Mouse (Mus musculus): Measurements from ENCODE around the gene Foxi1. TPM values are rescaled to one million over a fixed set of nuclear protein-coding genes. Genes with fewer than 3 reads are reported as not detected.

Gene Foxi1
- not detected in 2 replicates for polyA plus RNA-seq (2015; fragmentation: Nextera tagmentation; extraction: Ambion mirVana)

GRCm38 (mm10) chr11:34207989-34208388 lies at the start of gene Foxi1:
TSS of gene Foxi1 (minus strand) at chr11:34208089.
- H3K36me3 ChIP-seq (ENCODE audit: insufficient read depth, low read length): no peaks in the 10 kb centered on the region
- no peaks in the 10 kb centered on the region for H3K4me1 ChIP-seq (ENCODE audit: insufficient read depth, low read depth, low read length)
- WGBS: 72% methylated on average over 10 of the region's 10 CpGs
- H3K4me3 ChIP-seq (ENCODE audit: low read depth, low read length): no peak within 1 kb of the TSS
- H3K27ac ChIP-seq (ENCODE audit: low read length): no peak within 1 kb of the TSS
- DNase-seq (ENCODE audit: low spot score) (no peak), ATAC-seq (no peak)
- no peak within 1 kb of the TSS for H3K9ac ChIP-seq (replicated peaks; ENCODE audit: low read depth)
- no peaks in the 10 kb centered on the region; the same call in 1 of the 2 replicates for H3K27me3 ChIP-seq (replicated peaks; ENCODE audit: insufficient read depth, low read length)
- no peak within 1 kb of the TSS for H3K4me2 ChIP-seq (replicated peaks; ENCODE audit: low read depth, low read length)
- no peaks in the 10 kb centered on the region for H3K9me3 ChIP-seq (ENCODE audit: low read length)
- TF ChIP-seq CTCF (IDR thresholded peaks at IDR 0.05) (no peak), EP300 (IDR thresholded peaks at IDR 0.05) (no peak)

GRCm38 (mm10) chr11:34242979-34243378 lies 35.1 kb upstream of the Foxi1 start:
- TF ChIP-seq EP300 (IDR thresholded peaks at IDR 0.05) (no peak), CTCF (IDR thresholded peaks at IDR 0.05) (no peak)

GRCm38 (mm10) chr11:34240252-34240651 lies 32.4 kb upstream of the Foxi1 start:
- Histone ChIP-seq H3K9me3 (ENCODE audit: low read length) (no peaks in the 10 kb centered on the region), H3K27me3 (replicated peaks; ENCODE audit: insufficient read depth, low read length) (no peaks in the 10 kb centered on the region), H3K9ac (replicated peaks; ENCODE audit: low read depth) (no peak overlapping the region), H3K4me1 (ENCODE audit: insufficient read depth, low read depth, low read length) (no peaks in the 10 kb centered on the region), H3K4me2 (replicated peaks; ENCODE audit: low read depth, low read length) (no peak overlapping the region), H3K36me3 (ENCODE audit: insufficient read depth, low read length) (no peaks in the 10 kb centered on the region), H3K4me3 (ENCODE audit: low read depth, low read length) (no peak overlapping the region), H3K27ac (ENCODE audit: low read length) (no peak overlapping the region)
- no peak for ATAC-seq
- no peak for DNase-seq (ENCODE audit: low spot score)
- 97% methylated on average over 1 of the region's 1 CpGs for WGBS
- TF ChIP-seq EP300 (IDR thresholded peaks at IDR 0.05) (no peak), CTCF (IDR thresholded peaks at IDR 0.05) (no peak)

More at GRCm38 (mm10) chr11:34242979-34243378, 35.1 kb upstream of the Foxi1 start:
- no peak overlapping the region for H3K27ac ChIP-seq (ENCODE audit: low read length)
- no peaks in the 10 kb centered on the region for H3K4me1 ChIP-seq (ENCODE audit: insufficient read depth, low read depth, low read length)
- DNase-seq (ENCODE audit: low spot score) (peak; percentile 11), ATAC-seq (no peak)
- no peak overlapping the region for H3K9ac ChIP-seq (replicated peaks; ENCODE audit: low read depth)
- H3K9me3 ChIP-seq (ENCODE audit: low read length): no peaks in the 10 kb centered on the region
- no peak overlapping the region for H3K4me2 ChIP-seq (replicated peaks; ENCODE audit: low read depth, low read length)
- H3K27me3 ChIP-seq (replicated peaks; ENCODE audit: insufficient read depth, low read length): no peaks in the 10 kb centered on the region
- 30% methylated on average over 6 of the region's 6 CpGs for WGBS
- no peaks in the 10 kb centered on the region for H3K36me3 ChIP-seq (ENCODE audit: insufficient read depth, low read length)
- H3K4me3 ChIP-seq (ENCODE audit: low read depth, low read length): no peak overlapping the region

- no peak for DNase-seq (ENCODE audit: low spot score)
- Histone ChIP-seq H3K9ac (replicated peaks; ENCODE audit: low read depth) (no peak overlapping the region), H3K4me2 (replicated peaks; ENCODE audit: low read depth, low read length) (no peak overlapping the region), H3K4me1 (ENCODE audit: insufficient read depth, low read depth, low read length) (no peaks in the 10 kb centered on the region), H3K4me3 (ENCODE audit: low read depth, low read length) (no peak overlapping the region), H3K27me3 (replicated peaks; ENCODE audit: insufficient read depth, low read length) (no peaks in the 10 kb centered on the region), H3K36me3 (ENCODE audit: insufficient read depth, low read length) (no peaks in the 10 kb centered on the region), H3K27ac (ENCODE audit: low read length) (no peak overlapping the region), H3K9me3 (ENCODE audit: low read length) (no peaks in the 10 kb centered on the region)
- 87% methylated on average over 2 of the region's 2 CpGs for WGBS
- TF ChIP-seq CTCF (IDR thresholded peaks at IDR 0.05) (no peak), EP300 (IDR thresholded peaks at IDR 0.05) (no peak)
- no peak for ATAC-seq
Measured at GRCm38 (mm10) chr11:34239691-34240090, 31.8 kb upstream of the Foxi1 start.

- no peak for DNase-seq (ENCODE audit: low spot score)
- 79% methylated on average over 6 of the region's 6 CpGs for WGBS
Measured at GRCm38 (mm10) chr11:34236885-34237284, 29.0 kb upstream of the Foxi1 start.

GRCm38 (mm10) chr11:34236091-34236759 lies 28.3 kb upstream of the Foxi1 start:
- H3K27ac ChIP-seq (ENCODE audit: low read length): no peak overlapping the region
- H3K4me3 ChIP-seq (ENCODE audit: low read depth, low read length): no peak overlapping the region
- no peaks in the 10 kb centered on the region for H3K36me3 ChIP-seq (ENCODE audit: insufficient read depth, low read length)
- ATAC-seq: 0 out of 2 replicates have a peak, but pooled peaks have one; percentile 17
- WGBS: 45% methylated on average over 5 of the region's 5 CpGs
- H3K9ac ChIP-seq (replicated peaks; ENCODE audit: low read depth): no peak overlapping the region
- no peaks in the 10 kb centered on the region for H3K27me3 ChIP-seq (replicated peaks; ENCODE audit: insufficient read depth, low read length)
- no peak for DNase-seq (ENCODE audit: low spot score)
- TF ChIP-seq EP300 (IDR thresholded peaks at IDR 0.05) (no peak), CTCF (IDR thresholded peaks at IDR 0.05) (peak; percentile 58)
- H3K9me3 ChIP-seq (ENCODE audit: low read length): no peaks in the 10 kb centered on the region
- H3K4me1 ChIP-seq (ENCODE audit: insufficient read depth, low read depth, low read length): no peaks in the 10 kb centered on the region
- no peak overlapping the region for H3K4me2 ChIP-seq (replicated peaks; ENCODE audit: low read depth, low read length)

More at GRCm38 (mm10) chr11:34236885-34237284, 29.0 kb upstream of the Foxi1 start:
- no peak for TF ChIP-seq CTCF (IDR thresholded peaks at IDR 0.05)
- H3K9ac ChIP-seq (replicated peaks; ENCODE audit: low read depth): no peak overlapping the region
- no peaks in the 10 kb centered on the region for H3K4me1 ChIP-seq (ENCODE audit: insufficient read depth, low read depth, low read length)
- H3K9me3 ChIP-seq (ENCODE audit: low read length): no peaks in the 10 kb centered on the region
- H3K36me3 ChIP-seq (ENCODE audit: insufficient read depth, low read length): no peaks in the 10 kb centered on the region
- H3K27me3 ChIP-seq (replicated peaks; ENCODE audit: insufficient read depth, low read length): no peaks in the 10 kb centered on the region
- no peak for ATAC-seq
- H3K4me3 ChIP-seq (ENCODE audit: low read depth, low read length): no peak overlapping the region
- H3K27ac ChIP-seq (ENCODE audit: low read length): no peak overlapping the region
- no peak overlapping the region for H3K4me2 ChIP-seq (replicated peaks; ENCODE audit: low read depth, low read length)
